8 mouse cellular contexts compared by ENCODE assay signal in the genomic region with DNA sequence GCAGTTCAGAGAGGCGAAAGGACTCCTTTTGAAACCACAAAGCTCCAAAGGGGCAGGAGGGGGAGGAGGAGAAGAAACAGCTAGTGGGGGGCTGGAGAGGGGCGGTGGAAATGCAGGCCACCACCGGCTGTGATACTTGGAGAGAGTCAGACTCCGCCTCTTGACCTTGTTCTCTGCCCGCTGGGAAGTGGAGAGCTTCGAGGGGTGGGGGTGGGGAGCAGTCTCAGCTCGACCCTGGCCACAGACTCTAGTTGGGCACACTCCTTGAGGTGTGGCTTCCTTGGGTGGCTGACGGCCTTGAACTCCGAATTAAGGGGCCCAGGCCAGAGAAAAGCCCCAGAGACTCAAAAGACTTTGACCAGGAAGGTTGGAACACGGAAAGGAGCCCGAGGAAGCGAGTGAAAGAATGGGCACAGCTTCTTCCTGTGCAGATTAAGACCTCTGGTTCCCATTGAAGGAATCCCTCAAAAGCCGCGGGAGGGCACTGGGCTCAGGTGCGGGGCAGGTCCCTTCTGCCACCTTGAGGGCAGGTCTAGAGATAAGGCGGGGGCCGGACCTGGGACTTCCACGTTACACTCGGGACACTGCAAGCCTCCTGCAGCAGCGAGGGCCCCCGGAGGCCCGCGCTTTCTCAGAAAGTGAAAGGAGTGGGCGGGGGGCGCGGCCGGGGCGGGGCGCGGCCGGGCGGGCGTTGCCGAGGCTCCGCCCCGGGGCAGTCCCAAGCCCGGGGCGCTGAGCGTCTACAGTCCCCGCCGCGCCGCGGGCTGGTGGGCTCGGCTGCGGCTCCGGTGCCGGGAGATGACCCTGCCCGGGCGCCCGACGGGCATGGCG. TPM values are rescaled to one million over a fixed set of nuclear protein-coding genes. Genes with fewer than 3 reads are reported as not detected.
DNase-seq lines count a peak whose midpoint lies in the region; ATAC-seq and TF ChIP-seq lines count a peak whose summit lies in the region.

TSS of gene Itpka (plus strand) at position 757 of the 831 bp plus-strand sequence.

- H3K9me3 ChIP-seq in limb, embryonic 10.5 days (replicated peaks): no peaks in the 10 kb centered on the region
- no peaks in the 10 kb centered on the region for H3K9me3 ChIP-seq in midbrain, embryonic 10.5 days (replicated peaks)

- peak within 1 kb of the TSS; percentile 63 for H3K27ac ChIP-seq in bone marrow, adult 2 months (ENCODE audit: control insufficient read depth, insufficient read depth, low read depth, low read length, poor library complexity)
- H3K27ac ChIP-seq in limb, embryonic 10.5 days: peak within 1 kb of the TSS; percentile 93
- H3K27ac ChIP-seq in midbrain, embryonic 10.5 days (replicated peaks): peak within 1 kb of the TSS; percentile 91

- peaks cover 90% of the 10 kb centered on the region for H3K27me3 ChIP-seq in limb, embryonic 10.5 days (ENCODE audit: low read depth, poor library complexity, severe bottlenecking)
- H3K27me3 ChIP-seq in midbrain, embryonic 10.5 days (ENCODE audit: low read depth, poor library complexity, severe bottlenecking): peaks cover 100% of the 10 kb centered on the region

- ATAC-seq in inflammation-experienced regulatory T-cells, adult 6 months: peak; percentile 76

- TF ChIP-seq CTCF in bone marrow, adult 2 months (IDR thresholded peaks at IDR 0.05; ENCODE audit: control insufficient read depth, insufficient read depth, low read length): no peak

- peak; percentile 59; the same call in 1 of the 2 replicates for TF ChIP-seq POLR2A in bone marrow, adult 2 months (IDR thresholded peaks at IDR 0.05; ENCODE audit: borderline replicate concordance, control insufficient read depth, low read depth, low read length)

- WGBS in bone marrow, adult 2 months: under 1% methylated on average over 53 of the region's 53 CpGs
- WGBS in limb, embryonic 10.5 days: 2% methylated on average over 53 of the region's 53 CpGs
- under 1% methylated on average over 53 of the region's 53 CpGs for WGBS in midbrain, embryonic 10.5 days

- DNase-seq in cerebellum, postnatal 10 days: peak; percentile 39 to 59
- DNase-seq in cerebellum, adult 8-10 months: no peak
- peak; percentile 40 to 46 for DNase-seq in frontal cortex, postnatal 10 days (ENCODE audit: low spot score in 2 of 2)
- peak; percentile 90 for DNase-seq in limb, embryonic 10.5 days (ENCODE audit: low spot score)
- peak; percentile 84 for DNase-seq in midbrain, embryonic 10.5 days (ENCODE audit: low spot score)
- DNase-seq in spleen, adult 18-20 months: peak; percentile 56 to 69

- no peaks in the 10 kb centered on the region for H3K36me3 ChIP-seq in limb, embryonic 10.5 days
- no peaks in the 10 kb centered on the region for H3K36me3 ChIP-seq in midbrain, embryonic 10.5 days

- H3K4me1 ChIP-seq in bone marrow, adult 2 months (ENCODE audit: control insufficient read depth, insufficient read depth, low read length): no peaks in the 10 kb centered on the region; the same call in none of the 2 replicates
- peaks cover 43% of the 10 kb centered on the region for H3K4me1 ChIP-seq in limb, embryonic 10.5 days
- H3K4me1 ChIP-seq in midbrain, embryonic 10.5 days: peaks cover 48% of the 10 kb centered on the region

- H3K4me3 ChIP-seq in bone marrow, adult 2 months (replicated peaks; ENCODE audit: control insufficient read depth, low read depth, low read length): peak within 1 kb of the TSS; percentile 91
- peak within 1 kb of the TSS; percentile 71 for H3K4me3 ChIP-seq in limb, embryonic 10.5 days
- H3K4me3 ChIP-seq in midbrain, embryonic 10.5 days: peak within 1 kb of the TSS; percentile 68

RNA-seq across cellular contexts. Expression of gene Itpka, which starts in this region (rescaled TPM):
- polyA plus RNA-seq in bone marrow, adult 2 months (2011; ENCODE audit: insufficient read depth, insufficient read length, low replicate concordance, missing spikeins): not detected in 2 replicates
- under 1 TPM in 2 of 3 experiments, not detected in 1; 0.32 to 0.39 TPM for polyA plus RNA-seq in inflammation-experienced regulatory T-cells, adult 6 months (2017; shearing (Covaris generic))
- 0.55 and 0.65 TPM in 2 replicates for polyA plus RNA-seq in limb, embryonic 10.5 days (2016; fragmentation: Nextera tagmentation; extraction: Ambion mirVana)
- polyA plus RNA-seq in midbrain, embryonic 10.5 days (2016; fragmentation: Nextera tagmentation; extraction: Ambion mirVana): 0.73 and 1.4 TPM in 2 replicates

Comparison
In these comparisons a context has a peak if more than half of its experiments do, and no peak if none do; other contexts are left out.
1. Peak in ATAC-seq in inflammation-experienced regulatory T-cells, adult 6 months; RNA of the gene not detected or under 1 TPM.
2. Peak in DNase-seq, H3K4me3 ChIP-seq and H3K27ac ChIP-seq in limb, embryonic 10.5 days; RNA of the gene not detected or under 1 TPM.